Mouse (Mus musculus): ENCODE results near the gene Olfr1449.
"Not testable (repeated sequence)": the region's sequence is repeated elsewhere in the genome, so short reads cannot be mapped to it uniquely, and the experiment has no call there.

Olfr1449 gene

DNA sequence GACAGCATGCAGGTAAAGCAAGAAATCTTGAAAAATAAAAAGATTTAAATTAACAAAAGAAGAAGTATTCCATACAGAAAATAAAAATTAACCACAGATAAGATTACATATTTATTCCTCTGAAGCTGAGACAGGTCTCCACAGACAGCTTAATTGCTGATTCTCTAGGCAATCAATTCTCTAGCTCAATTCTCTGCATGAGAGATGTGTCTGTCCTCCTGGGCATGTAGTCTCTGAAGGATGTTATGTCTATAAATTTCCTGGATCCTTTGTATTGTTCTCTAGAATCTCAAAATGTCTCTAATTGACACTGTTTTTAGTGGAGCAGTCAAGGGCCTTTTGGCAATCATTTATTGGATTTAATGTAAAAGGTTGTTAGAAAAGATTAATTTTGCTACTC is at the start of gene Olfr1449:
Olfr1449 (plus strand) TSS at position 301 of the 400 bp plus-strand sequence.
- no peak for DNase-seq (ENCODE audit: low read depth)

DNA sequence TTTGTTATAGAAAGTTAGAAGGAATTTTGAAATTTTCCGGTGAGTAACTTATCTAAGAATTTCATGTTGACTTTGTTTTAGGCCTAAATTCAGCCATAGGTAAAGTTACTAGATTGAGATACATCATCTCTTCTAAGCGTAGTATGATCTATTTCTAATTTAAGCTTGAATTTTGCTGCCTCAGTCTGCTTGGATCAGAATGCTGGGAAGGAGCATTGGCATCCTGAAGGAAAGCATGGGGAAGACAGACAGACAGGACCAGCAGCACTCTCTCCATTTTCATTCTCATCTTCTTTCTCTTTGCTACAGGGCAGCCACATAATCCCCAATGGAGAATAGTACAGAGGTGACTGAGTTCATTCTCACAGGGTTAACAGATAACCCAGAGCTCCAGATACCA is 47.1 kb upstream of the Olfr1449 start, which contains the start of gene Olfr1445:
Olfr1445 (plus strand) TSS at position 301 of the 400 bp plus-strand sequence.
- no peak for DNase-seq (ENCODE audit: low read depth)

DNA sequence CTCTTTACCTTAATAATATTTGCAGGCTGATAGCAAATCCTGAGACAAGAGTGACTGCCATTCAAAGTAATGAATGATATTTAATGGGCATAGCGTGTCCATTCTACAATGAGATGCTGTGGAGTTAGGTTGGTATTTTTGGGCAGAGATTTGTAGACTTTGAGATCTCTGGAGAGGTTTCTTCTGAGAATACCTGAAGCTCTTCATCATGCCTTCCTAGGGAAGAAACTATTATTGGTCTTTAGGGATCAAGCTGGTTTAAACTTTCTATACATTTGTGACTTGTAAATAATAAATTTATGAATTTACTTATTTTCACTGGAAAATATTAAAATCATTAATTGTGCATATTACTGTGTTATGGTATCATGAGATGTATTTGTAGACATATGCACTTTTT is 37.2 kb upstream of the Olfr1449 start, which contains the start of gene Olfr1446:
Olfr1446 (minus strand) TSS at position 101 of the 400 bp plus-strand sequence.
- no peak for DNase-seq (ENCODE audit: low read depth)

DNA sequence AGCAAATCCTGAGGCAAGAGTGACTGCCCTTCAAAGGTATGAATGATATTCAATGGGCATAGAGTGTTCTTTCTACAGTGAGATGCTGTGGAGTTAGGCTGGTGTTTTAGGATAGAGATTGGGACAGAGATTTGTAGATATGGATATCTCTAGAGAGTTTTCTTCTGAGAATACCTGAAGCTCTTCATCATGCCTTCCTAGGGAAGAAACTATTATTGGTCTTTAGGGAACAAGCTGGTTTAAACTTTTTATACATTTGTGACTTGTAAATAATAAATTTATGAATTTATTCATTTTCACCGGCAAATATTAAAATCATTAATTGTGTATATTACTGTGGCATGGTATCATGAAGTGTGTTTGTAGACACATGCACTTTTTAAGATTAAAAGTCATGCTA is 27.0 kb upstream of the Olfr1449 start, which contains the start of gene Olfr1447:
Olfr1447 (minus strand) TSS at position 101 of the 400 bp plus-strand sequence.
- no peak for DNase-seq (ENCODE audit: low read depth)

DNA sequence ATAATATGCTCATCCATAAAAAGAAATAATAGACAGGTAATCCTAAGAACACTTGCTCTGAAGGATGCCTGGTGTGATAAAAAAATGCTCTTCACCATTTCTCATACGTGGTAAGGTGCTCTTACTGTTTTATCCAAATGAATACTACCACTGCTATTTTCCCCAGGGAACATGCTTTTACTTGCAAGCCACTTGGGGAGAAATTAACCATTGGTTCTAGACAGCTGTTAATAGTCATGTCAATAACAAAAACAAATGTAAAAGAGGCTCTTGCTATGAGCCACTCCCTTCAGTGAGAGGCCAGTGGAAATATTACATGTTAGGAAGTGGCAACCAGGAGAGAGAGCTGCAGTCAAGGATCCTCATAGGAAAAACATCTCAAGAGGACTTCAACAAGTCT is 6.3 kb upstream of the Olfr1449 start, which contains the start of gene Olfr1448:
Olfr1448 (minus strand) TSS at position 101 of the 400 bp plus-strand sequence.
- DNase-seq (ENCODE audit: low read depth), result no peak

DNA sequence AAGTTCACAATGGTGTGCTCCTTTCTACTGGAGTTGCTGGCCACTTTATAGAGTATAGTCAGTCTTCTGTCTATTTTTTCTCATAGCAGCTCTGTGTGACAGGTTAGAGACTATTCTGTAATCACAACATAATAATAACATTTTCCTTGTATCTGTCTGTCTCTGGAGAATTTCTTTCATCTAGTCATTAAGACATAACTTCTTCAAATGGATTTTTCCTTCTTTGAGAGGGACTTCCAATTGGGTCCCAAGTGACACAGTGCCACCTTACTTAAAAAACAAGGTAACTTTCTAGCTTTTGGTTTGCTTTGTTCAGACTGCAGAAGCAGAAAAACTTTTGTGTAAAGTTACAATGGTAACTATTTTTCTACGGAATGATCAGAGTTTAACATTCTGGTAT is 19.3 kb downstream of the Olfr1449 start, which contains the start of gene Olfr1450:
Olfr1450 (plus strand) TSS at position 301 of the 400 bp plus-strand sequence.
- no peak for DNase-seq (ENCODE audit: low read depth)

DNA sequence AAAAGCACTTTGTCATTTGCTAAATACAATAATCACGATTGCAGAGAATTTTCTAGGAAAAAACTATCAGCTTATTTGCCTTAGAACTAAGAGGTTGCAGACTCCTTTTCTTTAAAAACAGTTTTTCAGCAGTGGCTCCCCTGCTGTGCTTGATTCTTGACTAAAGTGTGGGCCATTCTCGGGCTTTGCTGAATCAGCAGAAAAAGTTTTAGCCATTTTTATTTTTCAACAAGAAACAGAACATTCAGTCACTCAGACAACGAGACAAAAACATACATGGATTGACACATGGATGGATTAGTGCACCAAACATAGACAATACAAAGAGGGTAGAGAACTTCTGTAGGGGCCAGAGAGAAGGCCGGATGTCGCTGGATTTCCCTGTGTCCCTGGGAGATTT is 39.4 kb downstream of the Olfr1449 start:
- DNase-seq (ENCODE audit: low read depth), result not testable (repeated sequence)

Data from fibroblast of lung, adult 2 months (primary cell).